Mouse (Mus musculus) layer of hippocampus, adult 18-20 months (tissue): ENCODE results near the gene Kcnk12. TPM values are rescaled to one million over a fixed set of nuclear protein-coding genes. Genes with fewer than 3 reads are reported as not detected.

ENCODE experiments used
- DNase-seq, 2 experiments: peaks; one replicate each; pipeline ENCODE4 v3.0.0; 2022; ENCODE audit warnings: low spot score in 2 of 2
- long read RNA-seq: library from polyadenylated mRNA; stranded (forward); transcript quantifications from one replicate; pipeline ENCODE4 v2.0.0, GENCODE M21; 2021
- total RNA-seq, 2 experiments: library from RNA; stranded (reverse); gene quantifications; 2 replicates each; pipeline ENCODE4 v1.2.3; 2021

Kcnk12 gene
- total RNA-seq: 10 to 100 TPM; 23.7 to 25.2 TPM
- long read RNA-seq, transcript Kcnk12-201 (2 exons, 1,972 nt): major isoform, 29 of 29 reads
- long read RNA-seq, partial matches to known transcripts: 0 of 29 reads
- long read RNA-seq, other reads (novel, unspliced or antisense): 0 of 29 reads

GRCm38 (mm10) chr17:87797688-87798291, at the start of gene Kcnk12:
Gene Kcnk12 (minus strand): TSS chr17:87797994.
- DNase-seq: peak; percentile 86

GRCm38 (mm10) chr17:87842156-87842555, 44.4 kb upstream of the Kcnk12 start:
- no peak for DNase-seq

GRCm38 (mm10) chr17:87840079-87840478, 42.3 kb upstream of the Kcnk12 start:
- DNase-seq: no peak

- no peak for DNase-seq
Measured at GRCm38 (mm10) chr17:87834850-87835249, 37.1 kb upstream of the Kcnk12 start.

GRCm38 (mm10) chr17:87826909-87827308, 29.1 kb upstream of the Kcnk12 start:
- peak; percentile 4 to 9 for DNase-seq

GRCm38 (mm10) chr17:87826036-87826560, 28.3 kb upstream of the Kcnk12 start:
- DNase-seq: no peak

- no peak for DNase-seq
Measured at GRCm38 (mm10) chr17:87825454-87826008, 27.7 kb upstream of the Kcnk12 start.

GRCm38 (mm10) chr17:87823031-87823430, 25.2 kb upstream of the Kcnk12 start:
- no peak for DNase-seq

- no peak for DNase-seq
Measured at GRCm38 (mm10) chr17:87809556-87809955, 11.8 kb upstream of the Kcnk12 start.

GRCm38 (mm10) chr17:87799948-87800340, 2.1 kb upstream of the Kcnk12 start:
- no peak for DNase-seq

GRCm38 (mm10) chr17:87799212-87799947, 1.6 kb upstream of the Kcnk12 start:
- no peak for DNase-seq

GRCm38 (mm10) chr17:87798423-87798941, 688 bp upstream of the Kcnk12 start:
- DNase-seq: peak in 1 of 2 experiments; percentile 44

- peak in 1 of 2 experiments; percentile 43 for DNase-seq
Measured at GRCm38 (mm10) chr17:87796881-87797416, 845 bp downstream of the Kcnk12 start.

GRCm38 (mm10) chr17:87795927-87796714, 1.7 kb downstream of the Kcnk12 start:
- DNase-seq: no peak

- DNase-seq: no peak
Measured at GRCm38 (mm10) chr17:87794801-87795200, 3.0 kb downstream of the Kcnk12 start.

GRCm38 (mm10) chr17:87793331-87793730, 4.5 kb downstream of the Kcnk12 start:
- DNase-seq: no peak

- DNase-seq: no peak
Measured at GRCm38 (mm10) chr17:87792623-87793315, 5.0 kb downstream of the Kcnk12 start.

GRCm38 (mm10) chr17:87791517-87792098, 6.2 kb downstream of the Kcnk12 start:
- DNase-seq: no peak

GRCm38 (mm10) chr17:87790661-87791060, 7.1 kb downstream of the Kcnk12 start:
- DNase-seq: no peak

GRCm38 (mm10) chr17:87788216-87788615, 9.6 kb downstream of the Kcnk12 start:
- no peak for DNase-seq
